Mouse (Mus musculus) heart, embryonic 13.5 days (tissue): ENCODE measurements around the gene Tnk2. TPM values are rescaled to one million over a fixed set of nuclear protein-coding genes. Genes with fewer than 3 reads are reported as not detected.

Experiments used
- ATAC-seq: fragments of 200-750 bp; cut with Nextera tagmentation; 2 replicates; pipeline ENCODE4 v1.8.0; 2017; ENCODE audit warnings: moderate TSS enrichment; ENCODE audit not compliant: insufficient number of reproducible peaks, low FRiP score, low TSS enrichment; ENCODE audit errors: extremely low read depth
- H3K27ac ChIP-seq: fragments of 300-500 bp; sonication (generic); replicated peaks from 2 replicates; pipeline ENCODE4 v1.5.1; 2015; ENCODE audit warnings: moderate library complexity, mild to moderate bottlenecking, inconsistent platforms
- H3K27me3 ChIP-seq: fragments of 300-500 bp; sonication (generic); replicated peaks from 2 replicates; pipeline ENCODE4 v1.6.1; 2015; ENCODE audit warnings: mild to moderate bottlenecking, inconsistent platforms
- H3K36me3 ChIP-seq: fragments of 300-500 bp; sonication (generic); 2 replicates; pipeline ENCODE4 v1.6.1; 2015; ENCODE audit warnings: mild to moderate bottlenecking, inconsistent platforms
- H3K4me1 ChIP-seq: fragments of 300-500 bp; sonication (generic); 2 replicates; pipeline ENCODE4 v1.6.1; 2015; ENCODE audit warnings: inconsistent platforms
- H3K4me2 ChIP-seq: fragments of 300-500 bp; sonication (generic); 2 replicates; pipeline ENCODE4 v1.6.1; 2015; ENCODE audit warnings: inconsistent platforms, mild to moderate bottlenecking, moderate library complexity
- H3K4me3 ChIP-seq: fragments of 300-500 bp; sonication (generic); 2 replicates; pipeline ENCODE4 v1.5.1; 2015; ENCODE audit warnings: moderate library complexity, mild to moderate bottlenecking, inconsistent platforms
- H3K9ac ChIP-seq: fragments of 300-500 bp; sonication (generic); 2 replicates; pipeline ENCODE4 v1.6.1; 2015; ENCODE audit warnings: inconsistent platforms, mild to moderate bottlenecking, moderate library complexity
- H3K9me3 ChIP-seq: fragments of 300-500 bp; sonication (generic); 2 replicates; pipeline ENCODE4 v1.6.1; 2016; ENCODE audit warnings: inconsistent platforms
- WGBS: fragments of 180-500 bp; shearing (Covaris S2); methylation state at CpG from one replicate; pipeline ENCODE4 v1.1.7; 2015; ENCODE audit warnings: mixed read lengths; 5-methylcytosine and 5-hydroxymethylcytosine counted together
- polyA plus RNA-seq: library from polyadenylated mRNA; unstranded; fragments of >200 nt; fragmentation: Nextera tagmentation; extraction: Ambion mirVana; gene quantifications from 2 replicates; pipeline ENCODE4 v1.2.1, GENCODE M21; 2015

Gene Tnk2
- polyA plus RNA-seq, 1 experiment from 2014 or later: 8.7 TPM

- H3K4me1 ChIP-seq: peaks cover 35% of the 10 kb centered on the region
- H3K27ac ChIP-seq: peak overlapping the region; percentile 67
- H3K9ac ChIP-seq: no peak overlapping the region
- H3K27me3 ChIP-seq: no peaks in the 10 kb centered on the region
- no peak overlapping the region for H3K4me2 ChIP-seq
- no peak for ATAC-seq
- H3K36me3 ChIP-seq: no peaks in the 10 kb centered on the region; the same call in 1 of the 2 replicates
- no peaks in the 10 kb centered on the region for H3K9me3 ChIP-seq
- H3K4me3 ChIP-seq: no peak overlapping the region
Observed at GRCm38 (mm10) chr16:32650461-32650860, 6.8 kb downstream of the Tnk2 start.

- Histone ChIP-seq H3K27me3 (no peaks in the 10 kb centered on the region), H3K9me3 (no peaks in the 10 kb centered on the region), H3K36me3 (no peaks in the 10 kb centered on the region; the same call in 1 of the 2 replicates), H3K4me3 (no peak overlapping the region), H3K27ac (peak overlapping the region; percentile 67), H3K9ac (no peak overlapping the region), H3K4me2 (no peak overlapping the region), H3K4me1 (peaks cover 34% of the 10 kb centered on the region)
- no peak for ATAC-seq
- 66% methylated on average over 5 of the region's 5 CpGs for WGBS
Observed at GRCm38 (mm10) chr16:32650974-32651618, 7.4 kb downstream of the Tnk2 start.

GRCm38 (mm10) chr16:32654071-32654733, 10.5 kb downstream of the Tnk2 start:
- Histone ChIP-seq H3K27me3 (no peaks in the 10 kb centered on the region), H3K4me1 (peaks cover 61% of the 10 kb centered on the region), H3K36me3 (no peaks in the 10 kb centered on the region; the same call in 1 of the 2 replicates), H3K4me3 (no peak overlapping the region), H3K9me3 (no peaks in the 10 kb centered on the region), H3K27ac (peak overlapping the region; percentile 39; the same call in 1 of the 2 replicates), H3K4me2 (no peak overlapping the region), H3K9ac (no peak overlapping the region; the same call in 1 of the 2 replicates)
- no peak for ATAC-seq
- 57% methylated on average over 6 of the region's 6 CpGs for WGBS

- no peak overlapping the region for H3K4me2 ChIP-seq
- peaks cover 73% of the 10 kb centered on the region for H3K4me1 ChIP-seq
- no peaks in the 10 kb centered on the region; the same call in 1 of the 2 replicates for H3K36me3 ChIP-seq
- no peak for ATAC-seq
- no peaks in the 10 kb centered on the region for H3K27me3 ChIP-seq
- no peaks in the 10 kb centered on the region for H3K9me3 ChIP-seq
- H3K9ac ChIP-seq: no peak overlapping the region
- H3K4me3 ChIP-seq: no peak overlapping the region
- H3K27ac ChIP-seq: no peak overlapping the region
- 87% methylated on average over 4 of the region's 4 CpGs for WGBS
Observed at GRCm38 (mm10) chr16:32655534-32655933, 11.9 kb downstream of the Tnk2 start.

- Histone ChIP-seq H3K4me1 (peaks cover 76% of the 10 kb centered on the region), H3K4me2 (no peak overlapping the region), H3K27ac (no peak overlapping the region), H3K27me3 (no peaks in the 10 kb centered on the region), H3K36me3 (no peaks in the 10 kb centered on the region; the same call in 1 of the 2 replicates), H3K9ac (no peak overlapping the region), H3K4me3 (no peak overlapping the region), H3K9me3 (no peaks in the 10 kb centered on the region)
- no peak for ATAC-seq
- WGBS: 70% methylated on average over 8 of the region's 8 CpGs
Observed at GRCm38 (mm10) chr16:32656321-32656720, 12.6 kb downstream of the Tnk2 start.

DNA sequence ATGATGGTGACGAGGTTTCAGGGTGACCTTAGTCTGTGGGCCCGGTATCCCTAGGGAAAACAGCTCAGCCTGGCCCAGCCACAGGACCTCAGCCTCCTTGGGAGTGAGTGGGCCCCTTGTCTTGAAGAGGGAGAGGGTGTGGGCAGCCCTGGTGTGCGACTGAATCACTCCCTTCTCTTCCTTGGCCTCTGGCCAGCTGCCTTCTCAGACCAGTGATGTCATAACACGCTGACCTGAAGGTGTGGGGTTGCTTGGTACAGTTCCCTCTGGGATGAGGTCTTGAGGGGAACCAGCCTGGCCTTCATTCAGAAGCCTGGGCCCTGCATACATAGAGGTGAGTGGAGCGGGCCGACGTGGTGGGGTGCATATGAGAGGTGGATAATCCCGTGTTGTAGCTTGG, 13.1 kb downstream of the Tnk2 start:
- 0 out of 2 replicates have a peak overlapping the region, but pooled peaks have one; percentile 24 for H3K27ac ChIP-seq
- 50% methylated on average over 8 of the region's 8 CpGs for WGBS
- ATAC-seq: no peak
- H3K9me3 ChIP-seq: no peaks in the 10 kb centered on the region
- no peaks in the 10 kb centered on the region for H3K27me3 ChIP-seq
- H3K4me3 ChIP-seq: no peak overlapping the region
- H3K4me1 ChIP-seq: peaks cover 81% of the 10 kb centered on the region
- no peaks in the 10 kb centered on the region for H3K36me3 ChIP-seq
- H3K4me2 ChIP-seq: no peak overlapping the region
- no peak overlapping the region for H3K9ac ChIP-seq

DNA sequence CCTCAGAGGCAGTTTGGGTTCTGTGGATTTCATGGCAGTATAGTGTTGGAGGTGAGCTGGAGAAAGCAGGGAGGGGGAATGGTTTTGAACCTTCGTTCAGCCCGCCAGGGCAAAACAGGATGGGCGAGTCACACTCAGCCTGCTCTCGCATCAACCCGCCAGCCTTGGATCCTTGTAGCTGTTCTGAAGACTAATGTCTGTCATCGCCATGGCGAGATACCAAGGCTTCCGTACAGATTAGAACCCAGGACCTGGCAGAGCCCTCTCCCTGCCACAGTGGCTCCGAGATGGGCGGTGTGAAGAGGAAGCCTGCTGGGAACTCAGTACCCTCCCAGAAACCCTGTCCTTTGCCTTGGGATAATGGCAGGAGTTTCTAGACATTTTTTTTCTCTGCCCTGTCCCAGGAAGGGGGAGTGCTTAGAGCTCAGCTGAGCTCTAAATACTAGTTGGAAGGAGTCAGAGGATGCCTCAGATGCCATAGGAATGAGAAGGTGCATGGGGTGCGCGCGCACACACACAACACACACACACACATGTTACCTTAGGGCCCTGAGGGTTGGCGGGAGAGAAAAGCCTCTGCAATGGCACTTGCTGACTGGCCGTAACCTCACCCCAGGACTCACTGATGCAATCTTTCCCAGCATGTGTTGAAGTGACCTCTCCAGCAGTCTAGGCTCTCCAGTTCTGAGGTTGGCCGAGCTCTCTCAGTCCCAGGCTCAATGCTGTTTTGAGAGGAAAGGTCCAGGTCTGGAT, 14.0 kb downstream of the Tnk2 start:
- no peak overlapping the region for H3K4me3 ChIP-seq
- 0 out of 2 replicates have a peak overlapping the region, but pooled peaks have one; percentile 24 for H3K27ac ChIP-seq
- H3K4me2 ChIP-seq: peak overlapping the region; percentile 75; the same call in 1 of the 2 replicates
- H3K27me3 ChIP-seq: no peaks in the 10 kb centered on the region
- 76% methylated on average over 16 of the region's 16 CpGs for WGBS
- no peaks in the 10 kb centered on the region for H3K9me3 ChIP-seq
- ATAC-seq: no peak
- H3K36me3 ChIP-seq: no peaks in the 10 kb centered on the region
- peaks cover 88% of the 10 kb centered on the region for H3K4me1 ChIP-seq
- no peak overlapping the region for H3K9ac ChIP-seq

- Histone ChIP-seq H3K9me3 (no peaks in the 10 kb centered on the region), H3K27ac (peak overlapping the region; percentile 48), H3K36me3 (peaks cover under 1% of the 10 kb centered on the region; the same call in 1 of the 2 replicates), H3K27me3 (no peaks in the 10 kb centered on the region; the same call in 1 of the 2 replicates), H3K4me3 (peak overlapping the region; percentile 50), H3K9ac (peak overlapping the region; percentile 77), H3K4me2 (peak overlapping the region; percentile 75), H3K4me1 (peaks cover 90% of the 10 kb centered on the region)
- 1% methylated on average over 14 of the region's 21 CpGs for WGBS
- ATAC-seq: no peak
Observed at GRCm38 (mm10) chr16:32658743-32659171, 15.1 kb downstream of the Tnk2 start.

DNA sequence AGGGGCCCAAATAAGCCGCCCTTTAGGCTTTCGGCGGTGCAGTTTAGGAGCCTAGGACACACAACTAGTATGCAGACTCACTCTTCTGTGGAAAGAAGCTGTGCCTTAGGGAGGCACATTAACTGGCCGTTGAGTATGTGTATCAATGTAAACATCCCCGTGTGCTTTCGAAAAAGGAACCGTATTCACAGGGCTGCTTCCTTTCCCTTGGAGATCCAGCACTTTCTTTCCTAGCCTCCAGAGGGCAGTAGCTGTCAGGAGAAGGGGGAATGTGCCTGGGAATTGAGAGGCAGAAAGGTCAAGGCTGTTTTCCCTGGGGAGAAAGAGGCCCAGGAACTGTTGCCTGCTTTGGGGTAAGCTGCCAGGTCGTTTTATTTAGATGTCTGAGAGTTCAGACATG, 15.7 kb downstream of the Tnk2 start:
- Histone ChIP-seq H3K4me1 (peaks cover 90% of the 10 kb centered on the region), H3K27ac (peak overlapping the region; percentile 85)
- WGBS: 7% methylated on average over 8 of the region's 8 CpGs

GRCm38 (mm10) chr16:32660095-32660494, 16.4 kb downstream of the Tnk2 start:
- peaks cover 9% of the 10 kb centered on the region; the same call in 1 of the 2 replicates for H3K36me3 ChIP-seq
- 0 out of 2 replicates have a peak overlapping the region, but pooled peaks have one; percentile 2 for H3K9ac ChIP-seq
- peaks cover 93% of the 10 kb centered on the region for H3K4me1 ChIP-seq
- no peak for ATAC-seq
- H3K27me3 ChIP-seq: no peaks in the 10 kb centered on the region; the same call in 1 of the 2 replicates
- no peak overlapping the region for H3K4me3 ChIP-seq
- peak overlapping the region; percentile 63; the same call in 1 of the 2 replicates for H3K4me2 ChIP-seq
- WGBS: 64% methylated on average over 1 of the region's 1 CpGs
- H3K27ac ChIP-seq: peak overlapping the region; percentile 85
- no peaks in the 10 kb centered on the region for H3K9me3 ChIP-seq

More for the DNA sequence above, 15.7 kb downstream of the Tnk2 start:
- peaks cover 7% of the 10 kb centered on the region; the same call in 1 of the 2 replicates for H3K36me3 ChIP-seq
- H3K27me3 ChIP-seq: no peaks in the 10 kb centered on the region; the same call in 1 of the 2 replicates
- H3K4me3 ChIP-seq: peak overlapping the region; percentile 50
- H3K9me3 ChIP-seq: no peaks in the 10 kb centered on the region
- H3K9ac ChIP-seq: peak overlapping the region; percentile 77
- ATAC-seq: no peak
- peak overlapping the region; percentile 75 for H3K4me2 ChIP-seq
